Mouse (Mus musculus) lung, postnatal 10 days (tissue): ENCODE measurements around the gene Ints1.
A peak's percentile ranks its signal among the peaks of the same experiment; 100 is the strongest.

Source experiments
- DNase-seq: peaks from one replicate; pipeline ENCODE4 v3.0.0; 2021

Ints1 gene

GRCm38 (mm10) chr5:139799801-139800590 lies 24.5 kb upstream of the Ints1 start:
- DNase-seq: no peak

DNA sequence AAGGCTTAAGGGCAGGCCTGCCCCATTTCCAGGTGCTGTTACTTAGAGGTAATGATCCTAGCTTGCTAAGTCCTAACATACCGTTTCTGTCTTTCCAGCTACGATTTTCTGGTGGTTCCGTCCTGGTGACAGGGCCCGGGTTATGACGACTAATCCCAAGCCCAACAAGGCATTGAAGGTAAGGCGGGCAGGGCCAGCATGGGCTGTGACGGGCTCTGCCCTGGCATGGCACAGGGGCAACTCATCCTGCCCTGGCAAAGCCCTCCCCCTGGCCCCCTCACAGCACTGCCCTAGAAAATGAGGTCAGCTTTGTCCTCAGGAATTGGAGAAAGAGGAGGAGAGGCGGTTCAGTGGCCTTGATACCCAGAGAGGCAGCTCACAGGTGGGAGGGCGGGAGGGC lies 23.6 kb upstream of the Ints1 start:
- no peak for DNase-seq

DNA sequence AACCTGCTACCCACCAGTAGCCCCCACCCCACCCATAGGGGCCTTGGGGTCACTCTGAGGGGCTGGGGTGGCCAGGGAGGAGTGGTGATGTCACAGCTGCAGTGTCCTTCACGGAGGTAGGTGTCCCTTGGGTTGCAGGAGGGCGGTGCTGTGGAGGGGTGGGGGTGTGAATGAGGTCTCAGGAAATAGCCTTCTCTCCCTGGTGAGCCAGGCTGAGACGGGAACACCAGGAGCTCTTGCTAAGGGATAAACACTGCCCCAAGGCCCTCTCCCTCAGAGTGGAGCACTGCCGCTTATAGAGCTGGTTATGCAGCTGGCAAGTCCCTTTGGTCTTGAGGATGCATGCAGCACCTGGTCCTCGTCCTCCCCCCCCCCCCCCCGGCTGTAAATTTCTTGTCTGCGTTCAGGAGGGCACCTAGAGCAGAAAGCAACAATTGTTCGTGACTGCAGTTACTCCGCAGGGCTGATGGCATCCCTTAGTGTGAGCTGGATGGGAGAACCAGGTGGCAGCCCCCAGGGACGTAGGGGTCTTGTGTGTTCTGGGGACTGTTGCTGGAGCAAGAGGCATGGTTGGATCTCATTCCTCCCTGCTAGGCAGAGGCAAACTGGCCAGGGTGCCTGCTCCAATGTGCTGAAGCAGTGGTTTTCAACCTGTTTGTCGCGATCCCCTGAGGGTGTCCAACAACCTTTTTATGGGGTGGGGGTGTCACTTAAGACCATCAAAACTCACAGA lies 22.9 kb upstream of the Ints1 start:
- no peak for DNase-seq

DNA sequence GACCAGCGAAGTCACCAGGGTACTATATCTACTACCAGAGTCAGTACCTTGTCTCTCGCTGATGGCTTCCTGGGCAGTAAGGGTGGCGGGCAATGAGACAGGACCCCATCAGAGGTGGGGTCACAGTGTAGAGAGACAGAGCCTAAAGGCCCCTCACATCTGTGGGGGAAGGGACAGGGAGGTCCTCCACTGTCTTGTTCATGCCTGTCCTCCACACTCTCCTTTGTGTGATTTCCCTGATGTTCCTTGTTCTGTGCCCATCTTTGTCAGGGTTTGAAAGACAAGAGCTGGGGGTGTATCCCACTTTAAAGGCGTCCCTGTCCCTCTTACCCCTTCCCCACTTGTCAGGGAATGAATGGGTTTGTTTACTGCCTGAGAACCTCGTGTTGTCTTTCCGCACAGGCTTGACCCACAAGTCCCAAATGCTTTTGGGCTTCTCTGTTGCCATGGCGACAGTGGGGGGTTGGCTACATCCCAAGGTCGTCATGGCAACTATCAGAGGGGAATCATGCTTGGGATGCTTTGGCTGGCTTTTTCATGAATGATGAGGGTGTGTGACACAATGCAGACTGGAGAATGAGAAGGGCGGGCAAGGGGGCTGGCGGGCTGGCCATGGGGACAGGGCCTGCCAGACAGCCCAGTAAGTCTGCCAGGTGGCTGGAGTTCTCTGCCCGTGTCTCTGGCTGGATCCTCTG lies 22.1 kb upstream of the Ints1 start:
- peak; percentile 94 for DNase-seq

- peak; percentile 96 for DNase-seq
These were observed 21.4 kb upstream of the Ints1 start for GRCm38 (mm10) chr5:139796900-139797299.

- DNase-seq: no peak
These were observed 20.6 kb upstream of the Ints1 start for GRCm38 (mm10) chr5:139796001-139796620.

- DNase-seq: peak; percentile 31
These were observed 19.5 kb upstream of the Ints1 start for GRCm38 (mm10) chr5:139794938-139795337.

- no peak for DNase-seq
These were observed 18.7 kb upstream of the Ints1 start for GRCm38 (mm10) chr5:139794137-139794536.

- peak; percentile 72 for DNase-seq
These were observed 18.0 kb upstream of the Ints1 start for GRCm38 (mm10) chr5:139793338-139794089.

GRCm38 (mm10) chr5:139792966-139793337 lies 17.5 kb upstream of the Ints1 start:
- no peak for DNase-seq

- DNase-seq: peak; percentile 14
These were observed 16.8 kb upstream of the Ints1 start for GRCm38 (mm10) chr5:139792159-139792775.

GRCm38 (mm10) chr5:139791227-139792158 lies 16.0 kb upstream of the Ints1 start, which contains the start of gene Mafk:
Gene Mafk (plus strand): TSS chr5:139791513.
- peak; percentile 99 for DNase-seq

DNA sequence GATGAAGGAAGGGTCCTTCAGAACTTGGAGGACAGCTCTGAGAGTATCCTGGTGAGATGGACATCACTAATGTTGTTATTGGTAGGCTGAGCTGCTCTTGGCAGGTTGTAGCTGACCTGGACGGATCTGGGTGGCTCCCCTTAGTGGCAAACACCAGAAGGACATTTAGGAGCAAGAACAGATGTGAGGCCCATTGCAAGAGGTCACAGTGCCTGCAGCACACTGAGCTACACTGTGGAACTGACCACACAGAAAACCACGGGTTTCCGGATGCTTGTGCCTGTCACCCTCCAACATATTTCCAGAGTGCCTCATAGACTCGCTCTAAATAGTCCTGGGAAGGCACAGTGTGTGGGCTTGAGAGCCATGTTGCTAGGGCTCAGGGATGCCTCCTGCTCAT lies 14.0 kb upstream of the Ints1 start:
- no peak for DNase-seq

- no peak for DNase-seq
These were observed 5.9 kb upstream of the Ints1 start for GRCm38 (mm10) chr5:139781406-139781805.

GRCm38 (mm10) chr5:139776966-139777365 lies 1.5 kb upstream of the Ints1 start:
- DNase-seq: no peak

GRCm38 (mm10) chr5:139768216-139768615 lies 7.3 kb downstream of the Ints1 start:
- DNase-seq: no peak

DNA sequence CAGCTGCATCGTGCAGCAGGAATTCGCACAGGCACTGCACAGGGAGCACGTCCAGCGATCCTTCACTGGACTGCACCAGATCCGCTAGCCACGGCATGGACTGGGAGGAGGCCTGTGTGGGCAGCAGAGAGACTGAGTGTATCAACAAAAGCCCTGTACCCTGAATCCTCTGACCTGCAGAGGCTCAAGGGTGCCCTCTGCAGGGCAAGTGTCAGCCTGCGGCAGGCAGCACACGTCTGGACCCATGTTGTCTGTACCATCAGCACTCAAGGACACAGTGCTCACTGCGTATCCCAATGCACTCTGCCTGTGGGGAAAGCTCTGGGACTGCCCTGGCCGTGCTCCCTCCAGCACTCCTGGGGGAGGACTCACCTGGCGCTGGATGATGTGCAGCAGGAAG lies 11.2 kb downstream of the Ints1 start:
- no peak for DNase-seq

DNA sequence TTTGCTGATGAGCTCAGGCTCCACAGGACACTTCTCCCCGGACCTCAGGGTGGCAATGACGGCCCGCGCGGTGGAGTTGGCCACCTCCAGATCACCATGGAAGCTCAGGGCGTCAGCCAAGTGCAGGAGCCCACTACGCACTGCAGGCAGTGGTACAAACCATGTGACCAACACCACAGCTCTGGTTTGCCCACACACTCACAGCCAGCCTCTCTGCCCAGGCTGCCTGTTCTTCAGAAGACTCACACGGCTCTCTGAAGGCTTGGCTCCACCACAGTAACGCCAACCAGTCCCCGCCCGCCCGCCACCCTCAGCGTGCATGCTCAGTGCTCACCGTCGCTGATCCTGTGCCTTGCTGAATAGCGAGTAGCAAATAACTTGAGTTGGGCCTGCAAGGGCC lies 17.4 kb downstream of the Ints1 start:
- no peak for DNase-seq

DNA sequence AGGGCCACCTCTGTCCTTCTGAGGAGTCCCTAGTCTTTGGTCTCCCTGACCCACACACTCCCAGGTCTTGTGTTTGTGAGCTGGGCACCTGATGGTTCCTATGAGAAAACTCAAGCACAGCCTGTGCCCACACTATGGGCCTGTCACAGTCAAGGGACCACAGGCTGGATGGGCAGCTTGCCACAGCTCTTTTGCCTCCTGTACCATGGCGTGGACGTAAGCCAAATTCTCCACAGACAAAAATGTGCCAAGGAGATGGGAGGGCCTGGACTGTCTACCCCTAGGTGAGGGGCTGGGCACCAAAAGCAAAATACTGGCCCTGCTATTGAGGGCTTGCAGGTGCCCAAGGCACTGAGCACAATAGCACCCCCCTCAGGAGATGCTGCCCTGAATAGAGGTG lies 18.9 kb downstream of the Ints1 start:
- no peak for DNase-seq

DNA sequence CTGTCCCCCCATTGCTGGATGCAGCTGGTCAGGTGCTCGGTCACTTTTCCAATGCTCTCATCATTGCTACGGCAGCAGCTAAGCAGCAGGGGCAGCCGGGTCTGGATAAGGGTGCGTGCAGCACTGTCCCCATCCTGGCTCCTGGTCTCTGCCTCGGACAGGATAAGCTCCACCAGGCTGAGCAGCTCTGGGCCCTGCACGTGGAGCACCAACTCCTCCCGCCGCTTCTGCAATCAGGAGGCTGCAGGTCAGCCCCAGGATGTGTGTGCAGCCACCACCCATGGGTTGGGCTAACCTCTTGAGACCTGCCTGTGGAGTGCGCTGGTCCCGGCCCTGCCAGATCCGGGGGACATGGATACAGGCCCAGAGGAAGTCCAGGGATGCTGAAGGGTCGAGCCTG lies 19.3 kb downstream of the Ints1 start:
- no peak for DNase-seq

- DNase-seq: peak; percentile 59
These were observed 20.7 kb downstream of the Ints1 start for GRCm38 (mm10) chr5:139754753-139755152.
